ENCODE assay signal across 24 mouse cellular contexts in genomic region chr1:90902751-90903150, GRCm38 (mm10). TPM values are rescaled to one million over a fixed set of nuclear protein-coding genes. Genes with fewer than 3 reads are reported as not detected.
"Had no signal": no experiment of that assay in that cellular context is flagged by ENCODE, and none has a peak within 500 bp of the region (broad histone marks: within the 10 kb centered on the region; RNA-seq: fewer than 3 reads in every experiment).

No protein-coding gene starts in this region.

- DNase-seq: kidney, postnatal 10 days; kidney, postnatal 4 days; left cerebral cortex, postnatal 4 days; lung, adult 18-20 months; midbrain, embryonic 14.5 days; right cerebral cortex, adult 18-20 months; right cerebral cortex, postnatal 25 days; thymus, adult 2 months; thymus, postnatal 25 days had no signal

- H3K4me3 ChIP-seq: layer of hippocampus, adult 2 months; limb, embryonic 13.5 days; midbrain, embryonic 10.5 days; myocyte; neural tube, embryonic 15.5 days had no signal

- H3K9me3 ChIP-seq: limb, embryonic 13.5 days; midbrain, embryonic 10.5 days; neural tube, embryonic 15.5 days had no signal

- H3K4me2 ChIP-seq: limb, embryonic 13.5 days; neural tube, embryonic 15.5 days had no signal

- H3K27ac ChIP-seq: layer of hippocampus, adult 2 months; limb, embryonic 13.5 days; liver, embryonic 14.5 days; midbrain, embryonic 10.5 days; neural tube, embryonic 15.5 days had no signal

- H3K9ac ChIP-seq: limb, embryonic 13.5 days; liver, embryonic 14.5 days; neural tube, embryonic 15.5 days had no signal

- H3K36me3 ChIP-seq: limb, embryonic 13.5 days; midbrain, embryonic 10.5 days; neural tube, embryonic 15.5 days had no signal

- H3K27me3 ChIP-seq: limb, embryonic 13.5 days; neural tube, embryonic 15.5 days had no signal

RNA-seq across cellular contexts. Expression of gene Mlph, which starts 12.1 kb away (rescaled TPM):
- total RNA-seq: megakaryocyte, adult 5-6 weeks had no signal

RNA-seq across cellular contexts. Expression of gene Prlh, which starts 50.2 kb away (rescaled TPM):
- total RNA-seq: layer of hippocampus, adult 2 months; layer of hippocampus, postnatal 10 days; left cerebral cortex, postnatal 4 days; liver, adult 2 months; megakaryocyte, adult 5-6 weeks had no signal
- polyA plus RNA-seq: kidney, embryonic 14.5 days; limb, embryonic 13.5 days; liver, adult 2 months; liver, embryonic 14.5 days; lung, embryonic 16.5 days; midbrain, embryonic 10.5 days; midbrain, embryonic 14.5 days; myocyte; neural tube, embryonic 11.5 days; neural tube, embryonic 15.5 days; small intestine, adult 2 months; testis, adult 2 months; thymus, adult 2 months; urinary bladder, adult 2 months had no signal
